Mouse (Mus musculus) heart, postnatal 0 days (tissue): ENCODE measurements around the gene Slc25a33. TPM values are rescaled to one million over a fixed set of nuclear protein-coding genes. Genes with fewer than 3 reads are reported as not detected.

Experiments used
- ATAC-seq: fragments of 200-750 bp; cut with Nextera tagmentation; 2 replicates; pipeline ENCODE4 v1.8.0; 2017; ENCODE audit warnings: low read depth, moderate number of reproducible peaks, moderate library complexity; ENCODE audit not compliant: insufficient read depth
- DNase-seq: peaks from one replicate; pipeline ENCODE4 v3.0.0-alpha.2; 2016; ENCODE audit warnings: low spot score
- H3K27ac ChIP-seq: fragments of 300-500 bp; sonication (generic); 2 replicates; pipeline ENCODE4 v1.5.1; 2014; ENCODE audit warnings: low read depth, mild to moderate bottlenecking
- H3K27me3 ChIP-seq: fragments of 300-500 bp; sonication (generic); 2 replicates; pipeline ENCODE4 v1.6.1; 2014; ENCODE audit warnings: low read length, mixed read lengths; ENCODE audit not compliant: control insufficient read depth, insufficient read depth
- H3K36me3 ChIP-seq: fragments of 300-500 bp; sonication (generic); replicated peaks from 2 replicates; pipeline ENCODE4 v1.6.1; 2014; ENCODE audit warnings: low read length, mixed read lengths; ENCODE audit not compliant: control insufficient read depth, insufficient read depth
- H3K4me1 ChIP-seq: fragments of 300-500 bp; sonication (generic); 2 replicates; pipeline ENCODE4 v1.6.1; 2014; ENCODE audit warnings: antibody characterized with exemption; ENCODE audit not compliant: control insufficient read depth, insufficient read depth
- H3K4me2 ChIP-seq: fragments of 300-500 bp; sonication (generic); 2 replicates; pipeline ENCODE4 v1.6.1; 2014; ENCODE audit warnings: low read depth, mild to moderate bottlenecking, low read length, moderate library complexity
- H3K4me3 ChIP-seq: fragments of 300-500 bp; sonication (generic); 2 replicates; pipeline ENCODE4 v1.5.1; 2014; ENCODE audit warnings: low read depth, low read length
- H3K9ac ChIP-seq: fragments of 300-500 bp; sonication (generic); replicated peaks from 2 replicates; pipeline ENCODE4 v1.6.1; 2014; ENCODE audit warnings: low read depth, low read length, mixed read lengths
- H3K9me3 ChIP-seq: fragments of 300-500 bp; sonication (generic); replicated peaks from 2 replicates; pipeline ENCODE4 v1.6.1; 2016; ENCODE audit warnings: low read length; ENCODE audit not compliant: control insufficient read depth
- CTCF ChIP-seq: IDR thresholded peaks from 2 replicates; pipeline ENCODE4 v1.5.1; 2016; ENCODE audit warnings: antibody characterized with exemption, control low read depth, low read depth
- EP300 ChIP-seq: IDR thresholded peaks from 2 replicates; pipeline ENCODE4 v1.6.1; 2016; ENCODE audit warnings: antibody characterized with exemption, low read depth
- WGBS: fragments of 180-500 bp; shearing (Covaris S2); extraction: QIAGEN DNeasy Blood & Tissue Kit; methylation state at CpG from one replicate; pipeline ENCODE4 v1.1.7; 2014; 5-methylcytosine and 5-hydroxymethylcytosine counted together
- polyA plus RNA-seq: library from polyadenylated mRNA; unstranded; fragments of >200 nt; fragmentation: Nextera tagmentation; extraction: Ambion mirVana; gene quantifications from 2 replicates; pipeline ENCODE4 v1.2.1, GENCODE M21; 2015
- total RNA-seq: library from RNA; depleted of rRNA; stranded (reverse); fragments of >200 nt; gene quantifications from 2 replicates; pipeline ENCODE4 v1.2.3, GENCODE M21; 2014; ENCODE audit warnings: low replicate concordance

The Slc25a33 gene
- total and polyA plus RNA-seq, 2 experiments from 2014 or later: 3.0 to 15.1 TPM

DNA sequence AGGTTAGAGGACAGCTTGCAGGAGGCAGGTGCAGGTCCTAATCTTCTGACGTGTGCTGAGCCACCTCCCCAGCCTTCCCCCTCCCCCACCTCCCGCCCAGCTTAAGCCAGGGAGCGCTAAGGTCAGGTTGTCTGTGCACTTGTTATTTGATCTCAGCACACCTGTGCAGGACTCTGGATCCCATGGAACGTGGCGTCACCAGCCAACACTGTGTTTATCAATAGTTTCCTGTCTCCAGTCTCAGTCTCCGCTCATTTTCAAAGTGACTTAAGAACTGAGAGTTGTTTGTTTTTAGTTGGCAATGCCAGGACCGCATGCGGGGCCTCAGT lies 19.9 kb upstream of the Slc25a33 start:
- ATAC-seq (no peak), DNase-seq (no peak)
- WGBS: 54% methylated on average over 6 of the region's 8 CpGs
- Histone ChIP-seq H3K9ac (no peak overlapping the region), H3K4me2 (no peak overlapping the region), H3K27me3 (no peaks in the 10 kb centered on the region), H3K4me3 (no peak overlapping the region), H3K9me3 (no peaks in the 10 kb centered on the region), H3K36me3 (no peaks in the 10 kb centered on the region), H3K4me1 (peaks cover 31% of the 10 kb centered on the region), H3K27ac (no peak overlapping the region)
- TF ChIP-seq EP300: no peak
- no peak for TF ChIP-seq CTCF

- no peaks in the 10 kb centered on the region for H3K9me3 ChIP-seq
- no peak overlapping the region for H3K4me2 ChIP-seq
- H3K27me3 ChIP-seq: no peaks in the 10 kb centered on the region
- H3K4me3 ChIP-seq: no peak overlapping the region
- H3K36me3 ChIP-seq: no peaks in the 10 kb centered on the region
- no peak overlapping the region for H3K9ac ChIP-seq
- peaks cover 34% of the 10 kb centered on the region for H3K4me1 ChIP-seq
- TF ChIP-seq CTCF: peak; percentile 59
- no peak for TF ChIP-seq EP300
- no peak overlapping the region for H3K27ac ChIP-seq
- ATAC-seq: no peak
- DNase-seq: no peak
- WGBS: 45% methylated on average over 13 of the region's 13 CpGs
These were observed 19.3 kb upstream of the Slc25a33 start for GRCm38 (mm10) chr4:149793156-149794009.

DNA sequence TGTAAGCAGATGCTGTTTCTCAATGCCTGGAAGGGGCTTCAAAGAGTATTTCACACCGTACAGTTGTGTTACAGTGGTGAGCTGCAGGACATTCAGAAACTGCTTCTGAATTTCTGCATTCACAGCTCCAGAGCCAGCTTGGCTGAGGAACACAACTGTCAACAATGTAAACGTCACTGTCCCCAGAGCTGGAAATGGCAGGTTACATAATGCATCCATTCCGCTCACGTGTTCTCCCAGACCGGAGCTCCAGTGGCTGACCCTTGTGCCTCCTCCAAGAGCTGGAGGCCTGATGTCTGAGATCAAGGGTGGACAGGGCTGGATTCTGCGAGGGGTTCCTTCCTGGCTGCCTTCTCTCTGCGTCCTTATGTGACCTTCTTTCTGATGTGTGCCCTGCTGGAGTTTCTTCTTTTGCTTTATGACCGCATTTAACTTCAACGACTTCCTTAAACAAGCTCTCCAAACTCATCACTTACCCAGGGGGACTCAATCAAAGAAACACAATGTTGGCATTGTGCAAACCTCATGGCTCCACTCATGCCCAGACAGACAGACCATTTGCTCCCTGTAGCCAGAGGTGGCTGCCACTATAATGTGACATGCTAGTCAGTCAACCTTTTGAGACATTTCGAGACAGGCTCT lies 18.2 kb upstream of the Slc25a33 start:
- Histone ChIP-seq H3K27ac (peak overlapping the region; percentile 55; the same call in 1 of the 2 replicates), H3K4me1 (peaks cover 34% of the 10 kb centered on the region), H3K9ac (no peak overlapping the region), H3K27me3 (no peaks in the 10 kb centered on the region), H3K36me3 (no peaks in the 10 kb centered on the region), H3K4me3 (no peak overlapping the region), H3K9me3 (no peaks in the 10 kb centered on the region), H3K4me2 (no peak overlapping the region)
- ATAC-seq (peak; percentile 70), DNase-seq (peak; percentile 78)
- no peak for TF ChIP-seq CTCF
- TF ChIP-seq EP300: peak; percentile 59; the same call in 1 of the 2 replicates
- 42% methylated on average over 10 of the region's 10 CpGs for WGBS

DNA sequence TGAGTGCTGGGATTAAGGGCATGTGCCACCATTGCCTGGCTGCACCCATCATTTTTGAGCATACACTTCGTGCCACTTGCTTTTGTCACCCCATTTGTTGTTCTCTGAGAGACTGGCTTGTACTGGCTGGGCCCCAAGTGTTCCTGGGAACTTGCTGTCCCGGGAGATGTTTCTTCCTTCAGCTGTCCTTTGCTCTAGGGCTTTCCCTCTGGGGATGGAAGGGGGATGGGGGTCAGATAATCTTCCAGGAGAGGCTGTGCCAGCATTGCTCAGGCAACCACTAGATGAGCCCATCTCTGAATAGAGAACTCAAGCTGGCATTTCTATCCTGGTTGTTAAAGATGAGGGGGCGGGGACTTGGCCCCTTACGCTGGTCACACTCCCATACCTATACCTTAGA lies 17.4 kb upstream of the Slc25a33 start:
- no peak overlapping the region for H3K4me3 ChIP-seq
- no peaks in the 10 kb centered on the region for H3K36me3 ChIP-seq
- WGBS: 76% methylated on average over 4 of the region's 4 CpGs
- H3K27ac ChIP-seq: no peak overlapping the region
- H3K4me1 ChIP-seq: peaks cover 30% of the 10 kb centered on the region
- DNase-seq (no peak), ATAC-seq (no peak)
- no peak overlapping the region for H3K4me2 ChIP-seq
- TF ChIP-seq CTCF (no peak), EP300 (no peak)
- H3K27me3 ChIP-seq: no peaks in the 10 kb centered on the region
- H3K9me3 ChIP-seq: no peaks in the 10 kb centered on the region
- H3K9ac ChIP-seq: no peak overlapping the region

DNA sequence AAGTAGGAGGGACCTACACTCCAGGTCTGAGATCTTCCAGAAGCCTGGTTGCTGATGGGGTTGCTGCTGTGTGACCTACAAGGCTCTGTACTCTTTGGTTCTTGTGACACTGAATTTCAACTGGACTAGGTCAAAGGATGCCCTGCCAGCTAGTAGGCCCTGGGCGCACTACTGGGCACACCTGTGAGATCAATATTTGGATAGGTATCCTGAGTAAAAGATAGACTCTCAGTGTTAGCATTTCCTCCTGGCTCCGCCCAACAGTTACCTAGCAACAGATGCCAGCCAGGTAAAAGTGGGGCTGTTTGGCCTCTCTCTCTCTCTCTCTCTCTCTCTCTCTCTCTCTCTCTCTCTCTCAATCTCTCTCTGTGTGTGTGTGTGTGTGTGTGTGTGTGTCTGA lies 16.9 kb upstream of the Slc25a33 start:
- Histone ChIP-seq H3K36me3 (no peaks in the 10 kb centered on the region), H3K4me2 (no peak overlapping the region), H3K9me3 (no peaks in the 10 kb centered on the region), H3K27ac (no peak overlapping the region), H3K4me1 (peaks cover 30% of the 10 kb centered on the region), H3K9ac (no peak overlapping the region), H3K27me3 (no peaks in the 10 kb centered on the region), H3K4me3 (no peak overlapping the region)
- ATAC-seq (no peak), DNase-seq (no peak)
- no peak for TF ChIP-seq EP300
- TF ChIP-seq CTCF: no peak
- 93% methylated on average over 2 of the region's 2 CpGs for WGBS

GRCm38 (mm10) chr4:149790546-149790945 lies 16.5 kb upstream of the Slc25a33 start:
- no peak overlapping the region for H3K4me2 ChIP-seq
- H3K4me1 ChIP-seq: peaks cover 30% of the 10 kb centered on the region
- no peaks in the 10 kb centered on the region for H3K36me3 ChIP-seq
- H3K27ac ChIP-seq: peak overlapping the region; percentile 58; the same call in 1 of the 2 replicates
- TF ChIP-seq CTCF: no peak
- TF ChIP-seq EP300: no peak
- ATAC-seq (no peak), DNase-seq (no peak)
- H3K4me3 ChIP-seq: no peak overlapping the region
- no peak overlapping the region for H3K9ac ChIP-seq
- no peaks in the 10 kb centered on the region for H3K9me3 ChIP-seq
- WGBS: 67% methylated on average over 4 of the region's 4 CpGs
- H3K27me3 ChIP-seq: no peaks in the 10 kb centered on the region
